Mouse (Mus musculus) monocyte, adult 2 months (primary cell): ENCODE results near the gene Mphosph9.
"Not testable (repeated sequence)": the region's sequence is repeated elsewhere in the genome, so short reads cannot be mapped to it uniquely, and the experiment has no call there.

Source experiments
- DNase-seq, 2 experiments: peaks; one replicate each; pipeline ENCODE4 v3.0.0; 2022; ENCODE audit warnings: low spot score in 2 of 2, low read depth in 1 of 2

Mphosph9 gene

GRCm38 (mm10) chr5:124217566-124218249, 110.1 kb downstream of the Mphosph9 start:
- no peak for DNase-seq

GRCm38 (mm10) chr5:124217092-124217491, 110.7 kb downstream of the Mphosph9 start:
- not testable (repeated sequence) for DNase-seq

- DNase-seq: no peak
Measured at GRCm38 (mm10) chr5:124216403-124216802, 111.4 kb downstream of the Mphosph9 start.

- no peak for DNase-seq
Measured at GRCm38 (mm10) chr5:124215647-124216046, 112.1 kb downstream of the Mphosph9 start.

- no peak for DNase-seq
Measured at GRCm38 (mm10) chr5:124214516-124215145, 113.1 kb downstream of the Mphosph9 start.

GRCm38 (mm10) chr5:124213588-124214469, 113.9 kb downstream of the Mphosph9 start:
- no peak for DNase-seq

- no peak for DNase-seq
Measured at GRCm38 (mm10) chr5:124211669-124212068, 116.1 kb downstream of the Mphosph9 start.

- DNase-seq: no peak
Measured at GRCm38 (mm10) chr5:124211234-124211633, 116.5 kb downstream of the Mphosph9 start.

- DNase-seq: no peak
Measured at GRCm38 (mm10) chr5:124210281-124211016, 117.3 kb downstream of the Mphosph9 start.

- DNase-seq: no peak
Measured at GRCm38 (mm10) chr5:124209850-124210249, 117.9 kb downstream of the Mphosph9 start.

- DNase-seq: no peak
Measured at GRCm38 (mm10) chr5:124208030-124208429, 119.7 kb downstream of the Mphosph9 start.

GRCm38 (mm10) chr5:124206481-124207038, 121.2 kb downstream of the Mphosph9 start:
- DNase-seq: no peak

- DNase-seq: no peak
Measured at GRCm38 (mm10) chr5:124205809-124206380, 121.9 kb downstream of the Mphosph9 start.

GRCm38 (mm10) chr5:124205211-124205610, 122.6 kb downstream of the Mphosph9 start:
- no peak for DNase-seq

- DNase-seq: no peak
Measured at GRCm38 (mm10) chr5:124204127-124204794, 123.5 kb downstream of the Mphosph9 start.

GRCm38 (mm10) chr5:124203251-124203650, 124.5 kb downstream of the Mphosph9 start:
- DNase-seq: no peak

GRCm38 (mm10) chr5:124202071-124202470, 125.7 kb downstream of the Mphosph9 start:
- no peak for DNase-seq

- no peak for DNase-seq
Measured at GRCm38 (mm10) chr5:124201564-124201963, 126.2 kb downstream of the Mphosph9 start.
